Mouse (Mus musculus) heart, embryonic 15.5 days (tissue): ENCODE results near the gene Nisch. TPM values are rescaled to one million over a fixed set of nuclear protein-coding genes. Genes with fewer than 3 reads are reported as not detected.
A peak's percentile ranks its signal among the peaks of the same experiment; 100 is the strongest.

Experiments used
- ATAC-seq: fragments of 200-750 bp; cut with Nextera tagmentation; replicated peaks from 2 replicates; pipeline ENCODE4 v1.8.0; 2017; ENCODE audit warnings: low read depth, moderate TSS enrichment; ENCODE audit not compliant: insufficient number of reproducible peaks, insufficient read depth, low FRiP score
- H3K27ac ChIP-seq: fragments of 300-500 bp; sonication (generic); 2 replicates; pipeline ENCODE4 v1.5.1; 2015; ENCODE audit warnings: mild to moderate bottlenecking, inconsistent platforms
- H3K27me3 ChIP-seq: fragments of 300-500 bp; sonication (generic); 2 replicates; pipeline ENCODE4 v1.6.1; 2015; ENCODE audit warnings: inconsistent platforms
- H3K36me3 ChIP-seq: fragments of 300-500 bp; sonication (generic); 2 replicates; pipeline ENCODE4 v1.6.1; 2015; ENCODE audit warnings: mild to moderate bottlenecking, inconsistent platforms
- H3K4me1 ChIP-seq: fragments of 300-500 bp; sonication (generic); replicated peaks from 2 replicates; pipeline ENCODE4 v1.6.1; 2015; ENCODE audit warnings: inconsistent platforms
- H3K4me2 ChIP-seq: fragments of 300-500 bp; sonication (generic); 2 replicates; pipeline ENCODE4 v1.6.1; 2015; ENCODE audit warnings: inconsistent platforms, mild to moderate bottlenecking, moderate library complexity
- H3K4me3 ChIP-seq: fragments of 300-500 bp; sonication (generic); 2 replicates; pipeline ENCODE4 v1.5.1; 2015; ENCODE audit warnings: mild to moderate bottlenecking, inconsistent platforms
- H3K9ac ChIP-seq: fragments of 300-500 bp; sonication (generic); 2 replicates; pipeline ENCODE4 v1.6.1; 2015; ENCODE audit warnings: mild to moderate bottlenecking, inconsistent platforms
- H3K9me3 ChIP-seq: fragments of 300-500 bp; sonication (generic); replicated peaks from 2 replicates; pipeline ENCODE4 v1.6.1; 2016; ENCODE audit warnings: inconsistent platforms
- WGBS: fragments of 180-500 bp; shearing (Covaris S2); methylation state at CpG from one replicate; pipeline ENCODE4 v1.1.7; 2015; ENCODE audit warnings: mixed read lengths; 5-methylcytosine and 5-hydroxymethylcytosine counted together
- polyA plus RNA-seq: library from polyadenylated mRNA; unstranded; fragments of >200 nt; fragmentation: Nextera tagmentation; extraction: Ambion mirVana; gene quantifications from 2 replicates; pipeline ENCODE4 v1.2.1, GENCODE M21; 2015

Nisch gene
- polyA plus RNA-seq, 1 experiment from 2014 or later: 287 TPM

GRCm38 (mm10) chr14:31135495-31136410 is 81.0 kb downstream of the Nisch start:
- 92% methylated on average over 34 of the region's 34 CpGs for WGBS

GRCm38 (mm10) chr14:31134015-31135000 is 82.4 kb downstream of the Nisch start:
- Histone ChIP-seq H3K9ac (no peak overlapping the region), H3K9me3 (no peaks in the 10 kb centered on the region), H3K4me1 (peaks cover 58% of the 10 kb centered on the region), H3K27ac (peak overlapping the region; percentile 56), H3K36me3 (peaks cover 41% of the 10 kb centered on the region), H3K4me3 (no peak overlapping the region), H3K27me3 (no peaks in the 10 kb centered on the region), H3K4me2 (0 out of 2 replicates have a peak overlapping the region, but pooled peaks have one; percentile 87)
- no peak for ATAC-seq
- 76% methylated on average over 25 of the region's 25 CpGs for WGBS

More at GRCm38 (mm10) chr14:31135495-31136410, 81.0 kb downstream of the Nisch start:
- Histone ChIP-seq H3K9me3 (no peaks in the 10 kb centered on the region), H3K4me2 (no peak overlapping the region), H3K27ac (no peak overlapping the region), H3K4me1 (peaks cover 47% of the 10 kb centered on the region), H3K27me3 (no peaks in the 10 kb centered on the region), H3K36me3 (peaks cover 54% of the 10 kb centered on the region), H3K4me3 (no peak overlapping the region), H3K9ac (no peak overlapping the region)
- ATAC-seq: no peak

GRCm38 (mm10) chr14:31133023-31133665 is 83.6 kb downstream of the Nisch start:
- Histone ChIP-seq H3K4me2 (peak overlapping the region; percentile 87), H3K27me3 (no peaks in the 10 kb centered on the region), H3K4me1 (peaks cover 53% of the 10 kb centered on the region), H3K9ac (peak overlapping the region; percentile 33; the same call in 1 of the 2 replicates), H3K9me3 (no peaks in the 10 kb centered on the region), H3K4me3 (peak overlapping the region; percentile 5; the same call in 1 of the 2 replicates), H3K27ac (peak overlapping the region; percentile 56), H3K36me3 (peaks cover 31% of the 10 kb centered on the region)
- 51% methylated on average over 11 of the region's 11 CpGs for WGBS
- no peak for ATAC-seq

GRCm38 (mm10) chr14:31132491-31132975 is 84.2 kb downstream of the Nisch start:
- Histone ChIP-seq H3K36me3 (peaks cover 27% of the 10 kb centered on the region), H3K27me3 (no peaks in the 10 kb centered on the region), H3K4me1 (peaks cover 50% of the 10 kb centered on the region), H3K9ac (peak overlapping the region; percentile 89), H3K4me2 (peak overlapping the region; percentile 87), H3K4me3 (peak overlapping the region; percentile 92), H3K27ac (peak overlapping the region; percentile 88; the same call in 1 of the 2 replicates), H3K9me3 (no peaks in the 10 kb centered on the region)
- WGBS: 77% methylated on average over 7 of the region's 7 CpGs
- no peak for ATAC-seq

- peak overlapping the region; percentile 89 for H3K9ac ChIP-seq
- H3K27ac ChIP-seq: peak overlapping the region; percentile 88; the same call in 1 of the 2 replicates
- peak overlapping the region; percentile 92 for H3K4me3 ChIP-seq
- WGBS: 5% methylated on average over 6 of the region's 6 CpGs
- H3K36me3 ChIP-seq: peaks cover 22% of the 10 kb centered on the region
- no peaks in the 10 kb centered on the region for H3K9me3 ChIP-seq
- peak overlapping the region; percentile 87 for H3K4me2 ChIP-seq
- H3K4me1 ChIP-seq: peaks cover 51% of the 10 kb centered on the region
- ATAC-seq: no peak
- H3K27me3 ChIP-seq: no peaks in the 10 kb centered on the region
Measured at GRCm38 (mm10) chr14:31132031-31132430, 84.7 kb downstream of the Nisch start.

- H3K4me2 ChIP-seq: peak overlapping the region; percentile 87
- no peaks in the 10 kb centered on the region for H3K27me3 ChIP-seq
- no peak; the same call in 1 of the 2 replicates for ATAC-seq
- H3K4me1 ChIP-seq: peaks cover 56% of the 10 kb centered on the region
- no peaks in the 10 kb centered on the region for H3K9me3 ChIP-seq
- H3K4me3 ChIP-seq: peak overlapping the region; percentile 92
- H3K27ac ChIP-seq: peak overlapping the region; percentile 88
- H3K36me3 ChIP-seq: peaks cover 15% of the 10 kb centered on the region
- WGBS: under 1% methylated on average over 43 of the region's 43 CpGs
- peak overlapping the region; percentile 89 for H3K9ac ChIP-seq
Measured at GRCm38 (mm10) chr14:31131272-31131821, 85.4 kb downstream of the Nisch start.

- ATAC-seq: peak; percentile 81
- H3K27ac ChIP-seq: peak within 1 kb of the TSS; percentile 88
- no peaks in the 10 kb centered on the region for H3K9me3 ChIP-seq
- 4% methylated on average over 48 of the region's 63 CpGs for WGBS
- H3K4me3 ChIP-seq: peak within 1 kb of the TSS; percentile 92
- H3K9ac ChIP-seq: peak within 1 kb of the TSS; percentile 89
- peaks cover 7% of the 10 kb centered on the region for H3K36me3 ChIP-seq
- H3K4me2 ChIP-seq: peak within 1 kb of the TSS; percentile 87
- peaks cover 62% of the 10 kb centered on the region for H3K4me1 ChIP-seq
- no peaks in the 10 kb centered on the region for H3K27me3 ChIP-seq
Measured at GRCm38 (mm10) chr14:31130236-31131220, 86.2 kb downstream of the Nisch start, which contains the start of gene Nt5dc2. TSS of gene Nt5dc2 (plus strand) at chr14:31131053.

GRCm38 (mm10) chr14:31129326-31130235 is 87.2 kb downstream of the Nisch start:
- Histone ChIP-seq H3K4me2 (peak overlapping the region; percentile 87), H3K9ac (0 out of 2 replicates have a peak overlapping the region, but pooled peaks have one; percentile 53), H3K4me3 (peak overlapping the region; percentile 75), H3K9me3 (no peaks in the 10 kb centered on the region), H3K27me3 (no peaks in the 10 kb centered on the region), H3K27ac (peak overlapping the region; percentile 88), H3K36me3 (no peaks in the 10 kb centered on the region), H3K4me1 (peaks cover 67% of the 10 kb centered on the region)
- no peak for ATAC-seq
- 70% methylated on average over 15 of the region's 15 CpGs for WGBS

GRCm38 (mm10) chr14:31128826-31129219 is 87.9 kb downstream of the Nisch start, which contains the start of gene Smim4:
TSS of gene Smim4 (minus strand) at chr14:31128956.
- H3K9ac ChIP-seq: peak within 1 kb of the TSS; percentile 77
- peaks cover 60% of the 10 kb centered on the region for H3K4me1 ChIP-seq
- H3K36me3 ChIP-seq: peaks cover 6% of the 10 kb centered on the region
- peak within 1 kb of the TSS; percentile 75 for H3K4me3 ChIP-seq
- ATAC-seq: peak; percentile 92
- peak within 1 kb of the TSS; percentile 87 for H3K4me2 ChIP-seq
- H3K27ac ChIP-seq: peak within 1 kb of the TSS; percentile 95
- 0% methylated on average over 33 of the region's 33 CpGs for WGBS
- H3K9me3 ChIP-seq: no peaks in the 10 kb centered on the region
- H3K27me3 ChIP-seq: no peaks in the 10 kb centered on the region
